Mouse (Mus musculus): ENCODE measurements around the gene Col6a6.
"Not testable (repeated sequence)": the region's sequence is repeated elsewhere in the genome, so short reads cannot be mapped to it uniquely, and the experiment has no call there.

Col6a6 gene

DNA sequence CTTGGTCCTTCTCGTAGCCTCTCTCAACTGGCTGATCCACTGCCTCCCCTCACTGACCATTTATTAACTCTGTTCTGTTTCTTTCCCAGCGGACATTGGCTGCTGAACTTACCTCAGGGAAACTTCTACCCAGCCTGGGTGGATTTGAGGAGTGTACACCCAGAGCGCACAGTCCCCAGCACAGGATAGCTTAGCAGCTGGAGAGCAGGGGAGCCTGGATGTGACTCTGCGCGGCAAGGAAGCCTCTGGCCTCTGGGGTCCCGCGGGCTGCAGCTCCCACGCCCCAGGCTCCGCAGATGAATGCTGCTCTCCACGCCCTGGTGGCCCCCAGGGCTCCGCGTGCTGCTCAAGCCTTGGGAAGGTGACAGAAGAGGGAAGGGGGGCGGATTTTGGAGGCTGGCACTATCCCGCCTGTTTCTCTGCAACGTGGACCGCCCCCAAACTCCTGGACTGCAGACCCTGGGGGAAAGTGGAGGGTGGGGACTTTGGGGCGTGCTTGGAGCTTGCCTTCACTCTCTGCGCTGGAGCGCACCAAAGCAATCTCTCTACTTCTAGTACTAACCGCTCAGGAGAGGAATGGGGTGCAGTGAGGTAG, at the start of gene Col6a6:
Gene Col6a6 (minus strand): TSS at position 370 of the 595 bp plus-strand sequence.
- DNase-seq, result no peak

DNA sequence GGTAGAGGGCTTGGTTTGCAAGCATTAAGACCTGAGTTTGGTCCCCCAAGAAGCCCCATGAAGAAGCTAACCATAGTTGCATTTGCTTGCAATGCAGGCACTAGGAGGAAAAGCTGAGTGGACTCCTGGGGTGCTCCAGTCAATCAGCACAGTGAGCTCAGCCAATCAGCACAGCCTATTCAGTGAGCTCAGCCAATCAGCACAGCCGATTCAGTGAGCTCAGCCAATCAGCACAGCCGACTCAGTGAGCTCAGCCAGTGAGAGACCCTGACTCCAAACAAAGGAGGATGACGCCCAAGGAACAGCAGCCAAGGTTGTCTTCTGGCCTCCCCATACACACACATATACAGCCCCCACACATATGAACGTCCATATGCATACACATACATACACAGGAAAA, 48.2 kb upstream of the Col6a6 start:
- DNase-seq, result peak; percentile 26

DNA sequence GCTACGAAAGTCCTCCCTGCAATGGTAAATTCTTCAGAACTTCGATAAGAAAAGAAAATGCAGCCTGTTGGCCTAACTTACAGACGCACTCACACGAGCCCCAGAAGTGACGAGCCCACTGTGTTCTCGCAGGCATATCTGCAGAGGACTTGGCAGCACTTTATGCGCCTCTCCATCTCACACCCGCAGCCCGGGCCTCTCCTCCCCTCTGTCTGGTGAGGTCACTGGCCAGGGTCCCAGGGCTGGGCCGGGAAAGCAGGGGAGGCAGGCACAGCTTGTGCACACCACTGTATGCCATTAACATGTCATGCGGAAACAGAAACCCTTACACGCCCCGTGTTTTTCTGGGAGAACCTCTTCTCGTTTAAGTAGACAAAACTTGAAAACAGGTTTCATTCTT, 43.7 kb upstream of the Col6a6 start:
- no peak for DNase-seq

DNA sequence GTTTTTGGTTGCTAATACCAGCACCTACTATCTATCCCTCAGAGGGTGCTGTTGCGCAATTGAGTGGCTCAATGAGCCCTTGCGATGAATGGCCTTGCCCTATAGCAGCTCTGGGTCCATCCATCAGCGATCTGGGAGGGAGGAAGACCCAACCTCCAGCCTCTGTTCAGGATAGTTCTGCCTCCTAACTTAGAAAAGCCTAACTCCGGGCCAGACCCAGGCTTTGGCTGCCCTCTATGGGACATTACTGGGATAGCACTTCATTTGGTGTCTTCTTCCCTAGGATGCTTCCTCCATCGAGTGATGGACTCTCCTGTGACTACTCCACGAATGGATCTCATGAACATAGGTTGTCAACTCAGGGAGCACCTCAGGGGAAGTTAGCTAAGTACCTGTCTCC, 29.8 kb upstream of the Col6a6 start:
- DNase-seq, result peak; percentile 71

DNA sequence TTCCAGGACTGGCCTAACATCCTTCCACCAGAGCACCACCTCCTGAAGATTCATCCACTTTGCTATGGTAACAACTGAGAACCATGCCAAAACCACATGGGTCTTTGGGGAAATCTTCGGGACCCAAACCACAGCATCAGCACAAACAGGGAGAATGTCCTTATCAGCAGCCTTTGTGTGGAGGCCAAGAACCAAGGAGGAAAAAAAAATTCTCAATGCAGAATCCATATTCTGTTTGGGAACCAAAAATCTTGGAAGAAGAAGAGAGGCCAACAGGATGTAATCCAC, 24.8 kb upstream of the Col6a6 start:
- no peak for DNase-seq

DNA sequence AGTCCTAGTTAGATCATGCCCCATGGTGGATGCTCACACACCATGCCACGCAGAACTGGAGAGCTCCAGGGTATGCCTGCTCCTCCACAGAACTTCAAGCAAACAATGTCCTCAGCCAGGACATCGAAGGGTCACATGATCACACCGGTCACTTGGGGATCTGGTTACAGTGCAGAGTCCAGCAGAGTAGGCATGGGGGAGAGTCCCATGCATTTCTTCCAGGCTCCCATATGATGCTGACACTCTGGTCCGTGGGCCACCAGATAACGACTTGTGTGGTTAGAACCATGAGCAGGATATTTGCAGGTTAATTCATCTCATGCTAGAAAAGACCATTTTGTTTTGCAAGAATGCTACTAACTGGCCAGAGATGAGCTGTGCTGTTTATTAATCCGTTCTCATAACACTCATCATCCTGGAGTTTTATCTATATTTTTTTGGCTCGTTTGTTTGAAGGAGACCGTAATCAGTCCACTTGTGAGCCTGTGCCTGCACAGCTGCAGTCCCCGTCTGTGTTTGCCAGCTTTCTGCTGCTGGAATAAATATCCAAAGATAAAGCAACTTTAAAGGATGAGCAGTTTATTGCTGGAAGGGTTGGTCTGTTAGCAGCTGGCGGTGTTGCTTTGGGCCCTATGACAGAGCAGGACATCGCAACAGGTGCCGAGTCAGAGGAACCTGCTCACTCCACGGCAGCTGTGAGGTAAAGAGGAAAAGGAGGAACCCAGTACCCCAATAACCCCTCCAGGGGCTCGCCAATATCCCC, 24.2 kb upstream of the Col6a6 start:
- no peak for DNase-seq

DNA sequence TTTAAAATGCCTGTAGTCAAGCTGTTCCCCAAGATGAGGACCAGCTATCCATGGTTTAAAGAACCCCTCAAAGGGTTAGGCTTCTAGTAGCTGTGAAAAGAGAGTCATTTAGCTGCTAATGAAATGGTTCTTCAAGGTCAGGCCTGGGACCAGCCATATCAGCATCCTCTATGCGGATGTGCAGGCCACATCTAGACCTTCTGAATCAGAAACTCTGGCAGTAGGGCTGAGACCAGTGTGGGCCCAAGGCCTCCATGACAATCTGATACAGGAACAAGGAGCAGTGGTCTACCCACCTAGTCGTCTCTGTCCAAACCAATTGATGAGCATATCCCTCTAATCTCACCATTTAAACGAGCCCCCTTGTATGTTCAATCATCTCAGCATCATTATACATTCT, 23.1 kb upstream of the Col6a6 start:
- DNase-seq, result no peak

DNA sequence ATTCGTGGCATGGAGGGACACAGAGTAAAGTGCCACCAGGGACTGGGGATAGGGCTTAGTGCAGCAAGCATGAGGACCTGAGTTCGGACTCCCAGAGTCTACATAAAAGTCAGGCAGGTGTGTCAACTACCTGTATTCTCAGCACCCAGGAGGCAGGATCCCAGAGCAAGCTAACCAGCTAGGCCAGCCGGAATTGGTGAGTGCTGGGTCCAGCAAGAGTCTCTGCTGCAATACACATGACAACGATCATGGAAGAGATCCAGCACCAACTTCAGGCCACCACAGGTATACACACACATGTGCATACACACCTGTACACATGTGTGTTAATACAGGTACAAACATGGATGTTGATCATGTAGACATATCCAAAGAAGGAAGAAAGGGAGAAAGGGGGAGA, 20.4 kb upstream of the Col6a6 start:
- DNase-seq, result no peak

DNA sequence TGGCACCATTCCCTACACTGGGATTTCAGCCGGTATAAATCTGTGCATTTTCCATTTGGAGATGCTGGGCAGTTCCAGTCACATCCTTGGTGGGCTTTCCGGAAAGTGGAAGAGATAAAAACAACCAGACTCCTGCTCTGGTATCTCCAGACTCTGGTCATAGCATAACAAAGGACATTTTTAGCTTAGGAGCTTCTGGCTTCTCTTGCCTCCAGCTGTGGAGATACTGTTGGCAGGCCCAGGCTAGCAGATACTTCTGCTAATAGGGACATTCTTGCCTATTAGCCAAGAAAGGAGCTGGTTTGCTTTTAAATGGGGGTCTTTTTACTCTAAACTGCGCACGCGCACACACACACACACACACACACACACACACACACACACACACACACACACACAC, 19.3 kb upstream of the Col6a6 start:
- no peak for DNase-seq

DNA sequence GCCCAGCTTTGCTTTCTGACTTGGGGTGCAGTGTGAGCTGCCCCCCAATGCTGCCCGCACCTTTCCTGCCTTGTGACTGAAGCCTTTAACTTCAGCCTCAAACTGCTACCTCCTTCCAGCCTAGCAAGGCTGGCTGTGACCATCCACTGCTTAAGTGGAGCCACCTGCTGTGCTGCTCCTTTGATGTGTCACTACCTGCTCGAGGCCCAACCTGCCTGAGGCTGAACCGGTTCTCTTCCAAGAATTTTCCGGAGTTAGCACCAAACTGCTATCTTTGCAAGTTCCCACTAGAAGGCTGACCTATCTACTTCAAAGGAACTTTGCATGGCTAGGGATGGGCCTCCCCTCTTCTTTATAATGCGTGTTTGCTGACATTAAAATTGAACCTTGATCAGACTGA, 13.4 kb upstream of the Col6a6 start:
- not testable (repeated sequence) for DNase-seq

DNA sequence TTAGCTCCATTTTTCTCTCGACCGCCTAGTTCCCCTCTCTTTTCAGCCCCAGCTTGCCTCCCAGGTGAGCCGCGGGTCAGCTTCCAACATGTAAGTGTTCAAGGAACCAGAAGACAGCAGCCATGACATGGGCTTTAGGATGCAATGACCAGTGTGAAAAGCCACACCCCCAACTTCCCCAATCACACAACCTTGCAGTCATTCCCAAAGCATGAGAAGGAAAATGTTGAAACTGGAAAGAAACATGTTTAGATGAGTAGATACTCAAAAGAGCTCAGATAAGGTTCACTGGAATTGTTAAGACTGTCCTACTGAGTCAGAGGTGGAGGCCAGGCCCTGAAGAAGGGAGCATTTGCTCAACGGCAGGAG, 11.2 kb upstream of the Col6a6 start:
- no peak for DNase-seq

DNA sequence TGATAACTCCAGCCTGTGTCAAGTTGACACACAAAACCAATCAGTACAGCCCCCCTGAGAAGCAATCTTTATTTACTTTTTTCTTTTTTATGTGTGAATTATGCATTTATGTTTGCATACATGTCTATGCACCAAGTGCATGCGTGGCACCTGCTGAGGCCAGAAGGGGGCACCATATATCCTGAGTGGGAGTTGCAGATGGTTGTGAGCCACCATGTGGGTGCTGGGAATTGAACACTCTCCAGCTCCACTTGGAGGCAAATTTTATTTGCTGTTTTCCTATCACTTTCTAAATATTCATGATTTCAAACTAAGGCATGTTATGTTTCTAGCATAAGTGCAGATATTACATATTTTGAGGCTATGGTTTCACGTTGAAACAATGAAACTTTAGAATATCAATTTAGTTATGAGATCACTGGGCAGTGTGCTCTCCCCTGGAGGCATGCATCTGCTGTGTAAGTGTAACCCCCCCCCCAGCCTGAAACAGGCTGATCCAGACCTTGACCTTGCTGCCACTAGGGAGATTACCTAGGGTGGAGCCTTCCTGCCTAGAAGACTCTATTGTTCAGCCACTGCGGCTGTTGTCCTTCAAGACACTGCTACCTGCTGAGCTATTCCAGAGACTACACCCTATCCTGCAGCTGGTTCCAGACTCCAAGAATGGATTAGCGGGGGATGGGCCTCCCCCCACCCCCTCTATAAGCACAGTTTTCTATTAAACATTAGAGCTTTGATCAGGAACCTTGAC, 10.6 kb upstream of the Col6a6 start:
- no peak for DNase-seq

DNA sequence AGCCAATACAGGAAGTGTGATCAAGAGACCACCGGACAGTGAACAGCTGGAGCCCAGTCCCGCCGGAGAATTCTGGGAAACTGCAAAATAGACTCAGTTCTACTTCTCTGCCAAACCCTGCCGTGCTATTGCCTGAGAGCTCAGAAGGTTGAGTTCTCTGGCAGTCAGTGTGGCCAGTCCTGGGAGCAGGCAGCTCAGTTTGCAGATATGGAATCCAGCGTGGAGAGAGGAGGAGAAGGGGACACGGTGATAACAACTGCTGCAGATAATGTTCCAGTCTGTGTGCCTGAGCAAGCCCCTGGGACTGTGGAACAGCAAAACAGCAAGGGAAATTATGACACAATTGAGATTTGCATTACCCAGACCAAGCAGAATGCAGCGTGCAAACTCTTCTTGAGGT, 7.6 kb upstream of the Col6a6 start:
- no peak for DNase-seq

DNA sequence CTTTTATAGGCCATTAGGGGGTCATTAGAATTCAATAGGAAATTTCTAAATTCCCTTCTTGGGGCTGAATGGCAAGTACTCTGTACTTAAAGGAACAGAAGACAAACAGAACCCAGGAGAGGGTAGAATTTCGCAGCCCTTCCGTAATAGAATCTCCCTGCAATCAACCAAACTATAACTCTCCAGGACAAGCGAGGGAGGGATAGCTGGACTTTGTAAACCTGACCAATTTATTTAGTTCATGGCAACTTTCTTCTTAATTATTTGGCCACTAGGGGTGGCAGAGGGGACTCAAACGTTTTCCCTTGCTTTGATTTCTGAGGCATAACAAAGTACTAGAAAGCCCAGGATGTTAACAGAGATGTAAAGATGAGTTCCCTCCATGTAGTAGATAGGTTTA, 6.8 kb upstream of the Col6a6 start:
- DNase-seq, result peak; percentile 17

DNA sequence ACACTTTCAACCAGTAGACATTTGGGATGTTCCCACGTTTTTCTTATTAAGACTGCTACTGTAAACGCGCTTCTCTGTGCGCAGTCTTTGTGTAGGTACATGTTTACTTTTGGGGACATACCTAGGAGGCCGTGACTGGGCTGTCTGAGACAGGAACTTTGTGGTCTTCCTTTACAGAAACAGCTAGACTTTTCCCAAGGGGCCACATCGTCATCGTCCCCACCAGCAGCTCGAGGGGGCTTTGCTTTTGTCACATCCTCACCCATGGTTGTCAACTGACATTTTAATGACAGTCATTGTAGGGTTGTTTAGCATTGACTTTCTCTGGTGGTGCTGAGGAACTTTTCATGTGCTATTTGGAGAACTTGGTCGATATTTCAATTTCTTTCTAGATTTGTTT, 3.3 kb upstream of the Col6a6 start:
- DNase-seq, result no peak

DNA sequence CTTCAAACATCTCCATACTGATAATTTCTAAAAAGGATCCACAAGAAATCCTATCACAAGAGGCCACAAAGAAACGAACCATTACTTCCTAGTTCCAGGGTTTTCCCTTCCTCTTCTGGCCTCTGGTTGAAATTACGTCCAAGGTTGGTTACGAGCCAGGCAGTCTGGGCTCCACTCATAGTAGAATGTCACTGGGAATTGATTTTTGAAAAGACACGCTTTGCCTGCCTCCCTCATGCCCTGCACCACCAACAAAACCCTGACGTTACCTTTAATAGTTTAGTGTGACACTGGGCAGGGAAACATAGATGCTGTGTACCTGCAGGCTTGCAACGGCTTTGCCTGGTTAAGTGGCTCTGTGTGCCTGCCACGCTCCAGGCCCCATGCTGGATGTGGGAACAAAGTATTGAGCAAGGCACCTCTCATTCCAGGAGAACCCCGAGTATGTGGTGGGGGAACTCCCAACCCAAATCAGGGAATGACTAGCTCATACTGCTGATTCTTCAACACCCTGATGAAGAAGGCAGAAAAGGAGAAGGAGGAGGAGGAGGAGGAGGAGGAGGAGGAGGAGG, 798 bp downstream of the Col6a6 start:
- DNase-seq, result no peak

DNA sequence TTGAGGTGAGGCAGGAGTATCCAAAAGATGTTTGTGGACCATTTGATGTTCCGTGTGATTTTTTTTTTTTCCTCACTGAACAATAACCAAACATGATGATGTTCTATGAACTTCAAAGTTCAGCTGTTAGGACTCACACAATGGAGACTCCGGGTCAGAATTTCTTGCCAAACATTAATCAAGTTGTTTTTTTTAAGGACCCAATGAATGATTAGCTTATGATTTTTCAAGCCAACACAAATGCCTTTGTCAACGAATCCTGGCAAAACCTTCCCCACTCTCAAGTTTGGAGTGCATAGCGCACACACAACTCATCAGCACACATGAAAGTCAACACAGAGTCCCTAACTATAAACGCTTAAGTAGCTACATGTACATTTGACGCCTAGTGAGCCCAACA, 7.2 kb downstream of the Col6a6 start:
- no peak for DNase-seq

DNA sequence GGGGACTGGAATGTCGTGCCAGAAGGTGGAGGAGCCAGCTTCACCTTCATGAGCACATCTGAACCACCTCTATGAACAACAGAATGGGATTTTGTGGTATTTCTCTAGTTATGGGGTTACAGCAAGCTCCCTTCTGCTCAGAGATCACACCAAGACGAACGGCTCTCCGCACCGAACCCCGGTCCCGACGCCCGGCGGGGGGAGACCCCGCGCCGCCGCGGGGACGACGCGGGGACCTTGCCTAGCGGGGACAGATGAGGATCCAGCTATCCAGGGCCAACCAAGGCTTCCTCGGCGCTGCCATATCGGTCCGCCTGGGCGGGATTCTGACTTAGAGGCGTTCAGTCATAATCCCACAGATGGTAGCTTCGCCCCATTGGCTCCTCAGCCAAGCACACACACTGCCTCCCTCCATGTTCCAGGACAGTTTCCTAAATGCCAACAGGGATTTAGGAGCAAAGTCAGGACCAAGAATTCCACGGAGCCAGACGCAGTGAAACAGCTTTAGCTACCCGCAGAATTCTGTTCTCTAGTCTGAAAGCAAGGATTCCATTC, 8.7 kb downstream of the Col6a6 start:
- DNase-seq, result no peak

DNA sequence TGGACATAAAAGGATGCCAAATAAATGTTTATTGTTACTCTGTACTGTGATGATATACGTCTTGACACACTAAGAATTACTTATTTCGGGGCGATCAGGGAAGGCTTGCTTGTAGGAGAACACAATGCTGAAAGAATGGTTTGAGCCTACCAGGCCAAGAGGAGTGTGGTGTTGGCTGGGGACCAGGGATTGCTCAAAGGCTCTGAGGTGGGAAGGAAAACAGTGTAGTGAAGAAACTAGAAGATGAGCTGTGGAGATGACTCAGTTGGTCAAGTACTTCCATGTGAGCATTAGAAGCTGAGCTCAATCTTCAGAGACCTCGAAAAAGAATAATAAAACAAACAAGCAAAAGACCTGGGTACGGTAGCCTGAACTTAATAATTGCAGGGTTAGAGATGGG, 13.5 kb downstream of the Col6a6 start:
- DNase-seq, result no peak

DNA sequence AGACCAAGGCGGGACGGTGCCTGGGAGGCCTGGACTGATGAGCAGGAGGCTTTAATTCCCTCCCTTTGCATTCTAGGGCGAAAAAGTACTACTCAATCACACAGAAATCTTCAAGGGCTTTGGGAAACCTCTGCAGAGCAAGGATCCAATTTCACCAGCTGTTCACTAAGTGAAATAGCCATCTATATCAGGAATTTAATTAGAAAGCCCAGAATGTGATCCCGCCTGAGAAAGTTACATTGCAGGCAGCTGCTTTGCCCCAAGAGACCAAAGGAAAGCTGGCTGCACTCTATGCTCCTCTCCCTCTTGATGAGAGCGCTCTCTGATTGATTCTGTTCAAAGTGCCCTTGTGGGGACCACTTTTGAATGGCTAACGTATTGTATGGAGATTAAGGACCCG, 16.5 kb downstream of the Col6a6 start:
- no peak for DNase-seq

DNA sequence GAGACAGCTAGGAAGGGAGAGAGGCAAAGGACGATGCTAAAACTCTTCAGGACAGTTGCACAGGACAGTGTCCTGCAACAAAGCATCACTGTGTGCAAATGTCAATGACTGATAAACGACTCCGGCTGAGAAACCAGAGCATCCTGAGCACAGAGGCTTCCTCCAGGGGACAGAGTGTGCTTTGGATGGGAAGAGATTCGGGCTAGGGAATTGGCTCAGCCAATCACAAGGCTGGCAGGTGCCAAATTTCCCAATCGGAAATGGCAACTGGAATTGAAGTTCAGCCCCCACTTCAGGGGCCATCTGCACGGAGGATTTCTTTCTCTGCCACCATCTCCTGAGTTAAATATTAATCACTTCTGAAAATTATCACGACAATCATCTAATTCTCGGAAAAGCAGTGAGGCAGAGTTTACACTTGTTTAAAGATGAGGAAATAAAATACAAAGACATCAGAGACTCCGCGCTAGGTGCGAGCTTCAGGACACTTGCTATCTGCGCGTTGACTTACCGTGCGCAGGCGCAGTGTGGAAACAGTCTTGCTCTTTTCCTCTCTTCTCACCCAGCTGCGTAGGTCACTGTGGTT, 18.9 kb downstream of the Col6a6 start:
- no peak for DNase-seq

DNA sequence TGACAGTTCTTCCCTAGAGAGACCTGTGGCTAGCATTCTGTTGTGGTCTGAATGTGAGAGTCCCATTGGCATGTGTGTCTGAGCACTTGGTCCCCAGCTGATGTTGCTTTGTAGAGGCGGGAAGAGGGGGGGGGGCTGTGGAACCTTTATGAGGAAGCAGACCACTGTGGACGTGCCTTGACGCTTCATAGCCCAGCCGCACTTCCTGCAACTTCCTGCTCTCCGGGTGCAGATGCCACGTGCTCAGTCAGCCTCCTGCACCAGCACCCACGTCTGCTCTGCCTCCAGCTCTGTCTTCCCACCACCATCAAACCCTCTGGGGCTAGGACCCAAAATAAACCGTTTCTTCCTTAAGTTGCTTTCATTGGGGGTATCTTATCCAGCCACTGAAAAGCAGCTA, 24.5 kb downstream of the Col6a6 start:
- DNase-seq, result no peak

DNA sequence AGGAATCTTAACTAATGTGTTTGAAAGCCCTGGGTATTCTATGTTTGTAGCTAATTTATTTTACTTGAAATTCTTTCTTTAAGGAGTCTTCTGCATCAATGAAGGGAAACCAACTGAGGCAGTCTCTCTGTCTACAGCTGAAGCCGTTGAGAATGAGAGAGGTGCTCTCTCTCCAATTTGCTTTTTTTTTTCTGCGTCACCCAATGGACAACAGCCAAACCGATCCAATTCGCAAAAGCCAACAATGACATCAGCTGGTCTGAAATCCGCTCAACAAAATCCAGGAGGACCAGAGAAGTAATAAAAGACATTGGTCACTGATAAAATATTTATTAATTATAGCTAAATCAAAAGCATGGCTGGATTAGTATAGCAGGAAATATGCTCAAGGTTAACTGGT, 26.5 kb downstream of the Col6a6 start:
- DNase-seq, result no peak

DNA sequence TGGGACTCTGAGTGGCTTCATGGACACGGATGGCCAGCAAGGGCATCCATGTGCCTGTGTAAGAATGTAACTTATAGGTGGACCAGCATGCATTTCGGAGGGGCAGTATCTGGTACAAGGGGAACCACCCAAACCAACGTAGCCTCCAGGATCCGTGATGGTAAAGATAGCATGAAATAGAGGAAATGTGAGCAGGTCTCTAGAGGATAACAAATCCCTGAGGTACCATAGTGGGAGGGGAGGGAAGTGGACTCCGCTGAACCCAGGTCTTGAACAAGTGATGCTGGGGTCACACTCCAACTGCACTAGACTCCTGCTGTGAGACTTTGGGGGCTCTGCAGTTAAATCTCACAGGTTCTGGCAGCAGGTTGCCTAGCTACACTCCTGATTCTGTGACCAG, 27.7 kb downstream of the Col6a6 start:
- no peak for DNase-seq
